Mouse (Mus musculus) frontal cortex, adult (tissue): Measurements from ENCODE around the gene Fbf1.
A peak's percentile ranks its signal among the peaks of the same experiment; 100 is the strongest.

Experiments
- ATAC-seq: cut with Nextera tagmentation; 2 replicates; pipeline ENCODE4 v1.9.2; 2017; ENCODE audit warnings: mild to moderate bottlenecking, moderate library complexity, mixed read lengths; ENCODE audit not compliant: low TSS enrichment

Gene Fbf1

DNA sequence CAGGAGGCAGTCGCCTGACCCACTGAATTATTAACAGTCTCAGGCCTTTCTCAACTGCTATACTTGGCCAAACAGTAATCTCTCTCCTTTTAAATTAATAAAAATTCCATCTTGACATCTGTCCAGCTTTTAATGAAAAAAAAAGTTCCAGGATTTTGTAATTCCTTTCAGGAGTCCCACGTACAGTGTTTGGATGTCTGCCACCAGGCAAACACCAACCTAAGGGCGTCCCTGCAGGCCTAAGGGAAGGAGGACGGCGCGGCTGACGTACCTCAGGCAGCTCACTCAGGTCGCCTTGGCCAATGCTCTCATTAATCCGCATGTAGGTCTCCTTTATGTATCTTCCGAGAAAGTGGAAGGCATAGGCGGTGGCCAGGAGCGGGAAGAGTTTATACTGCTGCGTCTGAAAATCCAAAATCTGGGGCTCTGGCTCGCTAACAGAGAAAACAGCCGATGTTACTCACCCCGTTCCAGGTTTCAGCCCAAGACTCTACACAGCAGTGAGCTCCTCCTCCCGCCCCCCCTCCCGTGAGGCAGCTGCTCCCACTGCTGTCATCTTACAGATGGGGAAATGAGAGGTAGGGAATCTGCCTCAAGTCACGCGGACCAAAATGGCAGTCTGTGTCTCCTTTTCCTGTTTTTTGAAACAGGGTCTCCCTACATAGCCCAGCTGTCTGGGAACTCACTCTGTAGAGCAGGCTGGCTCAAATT, 10.6 kb upstream of the Fbf1 start:
- ATAC-seq = peak; percentile 73; the same call in 1 of the 2 replicates

DNA sequence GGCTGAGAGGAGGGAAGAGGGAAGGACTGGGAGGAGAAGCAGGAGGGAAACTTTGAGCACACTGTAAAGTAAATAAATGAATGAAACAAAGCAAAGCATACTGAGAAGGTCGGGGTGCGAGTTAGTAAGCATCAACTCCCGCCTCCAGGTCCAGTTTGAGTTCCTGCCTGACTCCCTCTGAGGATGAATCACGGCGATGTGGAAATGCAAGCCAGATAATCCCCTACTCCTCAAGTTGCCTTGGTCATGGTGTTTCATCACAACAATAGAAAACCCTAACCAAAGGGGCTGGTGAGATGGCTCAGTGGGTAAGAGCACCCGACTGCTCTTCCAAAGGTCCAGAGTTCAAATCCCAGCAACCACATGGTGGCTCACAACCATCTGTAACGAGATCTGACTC, 8.0 kb upstream of the Fbf1 start:
- no peak for ATAC-seq

DNA sequence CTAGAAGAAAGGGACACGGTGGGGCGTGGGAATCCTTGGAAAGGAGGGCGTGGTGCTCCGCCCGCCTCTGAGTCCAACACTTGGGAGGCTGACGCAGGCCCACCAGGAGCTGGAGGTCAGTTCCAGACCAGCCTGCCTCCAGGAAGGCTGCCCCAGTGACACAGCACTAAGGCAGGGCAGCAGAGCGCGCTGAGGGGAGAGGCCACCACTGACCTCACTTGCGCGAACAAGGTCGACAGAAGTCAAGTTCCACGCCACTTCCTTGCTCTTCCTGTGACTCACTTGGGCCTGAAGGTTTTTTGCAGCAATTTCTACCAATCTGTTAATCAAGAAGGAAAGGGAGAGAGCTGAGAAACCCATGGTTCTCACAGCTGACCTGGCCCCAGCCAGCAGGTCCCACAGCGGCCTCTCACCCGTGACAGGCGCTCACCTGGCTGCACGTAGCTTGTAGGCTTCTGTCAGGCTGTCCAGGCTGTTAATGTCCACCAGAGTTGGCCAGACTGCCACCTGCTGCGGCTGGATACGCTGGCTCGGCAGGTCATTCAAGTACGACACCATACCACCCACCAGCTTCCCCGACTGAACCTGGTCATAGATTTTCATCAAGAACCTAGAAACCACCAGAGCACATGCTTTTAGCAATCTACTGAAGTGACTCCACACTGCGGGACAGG, 6.9 kb upstream of the Fbf1 start:
- no peak for ATAC-seq

DNA sequence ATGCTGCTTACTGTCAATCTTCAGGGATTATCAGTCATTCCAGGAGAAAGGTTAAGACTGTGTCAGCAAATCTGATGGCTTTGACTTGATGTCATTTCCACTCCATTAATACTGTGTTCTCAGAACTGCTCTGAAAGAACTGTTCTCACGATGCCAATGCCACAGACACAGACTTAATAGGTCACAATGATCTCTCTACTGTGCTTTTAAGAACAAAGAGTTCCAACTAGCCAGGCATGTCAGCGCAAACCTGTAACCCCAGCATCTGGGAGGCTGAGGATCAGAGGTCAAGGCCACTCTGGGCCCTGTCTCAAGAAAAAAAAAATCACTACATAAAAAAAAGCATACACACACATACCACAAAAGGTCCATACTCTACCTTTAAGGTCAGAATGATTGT, 4.0 kb upstream of the Fbf1 start:
- no peak for ATAC-seq

DNA sequence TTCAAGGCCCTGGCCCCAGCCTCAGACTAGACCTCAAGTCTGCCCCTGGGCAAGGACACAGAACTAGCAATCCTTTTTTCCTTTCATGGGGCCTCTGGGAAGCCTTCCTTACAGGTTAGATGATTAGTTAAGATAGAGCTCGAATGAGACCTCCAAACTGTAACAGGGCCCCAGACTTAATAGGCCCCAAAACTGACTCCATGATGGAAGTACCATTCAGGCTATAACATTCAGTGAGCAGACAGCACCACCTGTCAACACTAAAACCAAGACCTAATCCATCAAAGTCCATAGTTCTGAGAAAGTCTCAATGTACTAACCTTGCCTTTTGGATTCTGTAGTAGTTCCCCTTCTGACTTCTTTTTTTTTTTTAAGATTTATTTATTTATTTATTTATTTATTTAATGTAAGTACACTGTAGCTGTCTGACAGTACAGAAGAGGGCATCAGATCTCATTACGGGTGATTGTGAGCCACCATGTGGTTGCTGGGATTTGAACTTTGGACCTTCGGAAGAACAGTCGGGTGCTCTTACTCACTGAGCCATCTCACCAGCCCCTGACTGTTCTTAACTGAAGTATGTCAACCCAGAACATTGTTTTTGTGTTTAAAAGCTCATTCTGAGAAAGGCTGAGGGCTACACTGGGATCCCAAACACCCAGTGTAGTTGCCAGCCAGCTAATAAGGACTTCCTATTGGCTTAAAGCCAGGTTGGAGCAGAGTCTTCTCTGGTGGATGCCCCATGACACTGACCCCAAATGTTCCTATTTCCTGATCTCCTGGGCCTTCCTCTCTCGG, 2.2 kb upstream of the Fbf1 start:
- no peak for ATAC-seq

DNA sequence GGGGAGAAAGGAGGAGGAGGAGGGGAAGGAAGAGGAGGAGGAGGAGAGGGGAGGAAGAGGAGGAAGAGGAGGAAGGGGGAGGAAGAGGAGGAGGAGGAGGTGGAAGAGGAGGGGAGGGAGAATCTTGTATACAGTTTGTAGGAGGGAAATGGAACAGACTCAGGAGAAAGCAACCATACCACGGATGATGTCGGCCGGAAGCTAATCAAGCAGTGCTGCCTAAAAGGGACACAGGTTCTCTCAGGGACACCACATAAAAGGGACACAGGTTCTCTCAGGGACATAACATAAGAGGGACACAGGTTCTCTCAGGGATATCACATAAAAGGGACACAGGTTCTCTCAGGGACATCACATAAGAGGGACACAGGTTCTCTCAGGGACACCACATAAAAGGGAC, 1.2 kb upstream of the Fbf1 start:
- ATAC-seq = no peak

DNA sequence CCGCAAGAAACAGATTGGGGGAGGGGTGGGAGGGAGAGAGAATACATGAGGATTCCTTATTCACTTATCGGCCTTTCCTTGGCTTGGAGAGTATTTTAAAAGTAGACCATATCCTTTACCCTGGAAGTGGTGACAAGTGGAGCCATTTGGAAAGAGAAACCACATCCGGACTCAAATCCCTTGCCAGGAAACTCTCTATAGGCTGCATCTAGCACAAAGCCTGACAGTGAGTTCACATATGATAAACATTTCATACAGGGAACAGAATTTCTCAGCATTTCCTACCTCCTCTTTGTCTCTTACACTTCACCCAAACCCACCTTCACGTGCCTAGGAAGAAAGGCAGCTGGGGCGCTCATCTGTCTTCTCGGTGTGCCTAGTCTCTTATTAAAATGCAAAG, 734 bp downstream of the Fbf1 start:
- ATAC-seq = no peak

DNA sequence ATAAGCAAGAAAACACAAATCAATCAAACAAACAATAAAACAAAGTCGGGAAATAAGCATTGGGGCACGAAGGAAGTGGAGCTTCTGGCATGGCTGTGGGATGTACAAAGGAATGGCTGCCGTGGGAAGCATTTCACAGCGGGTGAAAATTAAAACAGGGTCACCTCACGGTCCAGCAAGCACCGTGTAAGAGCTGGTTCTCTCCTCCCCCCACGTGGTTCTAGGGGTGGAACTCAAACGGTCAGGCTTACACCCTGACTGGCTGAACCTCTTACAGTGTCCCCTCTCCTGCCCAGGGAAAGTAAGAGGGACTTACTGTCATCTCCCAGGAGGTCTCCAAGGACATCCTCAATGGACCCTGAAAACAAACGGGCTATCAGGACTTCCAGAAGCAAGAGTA, 5.0 kb downstream of the Fbf1 start:
- ATAC-seq = no peak

DNA sequence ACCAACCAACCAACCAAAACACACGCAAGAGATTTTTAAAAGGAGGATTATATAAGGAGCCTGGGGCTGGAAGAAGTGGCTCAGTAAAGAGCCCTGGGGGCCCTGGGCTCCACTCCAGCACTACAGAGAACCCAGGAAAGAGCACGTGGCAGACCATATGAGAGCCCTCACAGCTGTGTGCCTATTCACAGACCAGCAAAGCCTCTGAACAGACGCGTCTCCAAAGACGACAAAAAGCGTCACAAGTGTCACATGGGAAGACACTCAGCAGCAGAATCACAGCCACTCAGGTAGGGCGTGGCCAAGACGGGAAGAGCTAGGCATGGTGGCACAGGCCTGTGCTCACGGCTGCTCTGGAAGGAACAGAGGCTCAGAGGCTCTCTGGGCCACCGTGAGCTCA, 5.8 kb downstream of the Fbf1 start:
- peak; percentile 86 for ATAC-seq

DNA sequence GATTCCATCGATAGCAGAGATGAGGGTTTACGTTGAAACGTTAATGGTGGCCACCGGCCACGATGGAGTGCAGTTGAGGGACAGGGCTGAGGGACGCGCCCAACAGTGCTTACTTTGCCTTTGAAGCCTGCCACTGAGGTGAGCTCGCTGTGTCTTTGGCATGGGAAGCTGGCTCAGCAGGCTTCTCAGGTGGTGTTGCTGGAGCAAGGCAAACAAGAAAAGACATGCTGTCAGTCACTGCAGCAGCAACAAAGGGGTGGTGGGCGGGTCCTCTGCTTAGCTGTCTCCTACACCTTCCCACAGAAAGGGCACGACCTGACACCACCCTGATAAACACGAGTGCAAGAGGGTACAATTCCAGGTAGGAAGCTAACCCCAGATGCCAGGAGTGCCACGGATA, 6.7 kb downstream of the Fbf1 start:
- no peak for ATAC-seq

DNA sequence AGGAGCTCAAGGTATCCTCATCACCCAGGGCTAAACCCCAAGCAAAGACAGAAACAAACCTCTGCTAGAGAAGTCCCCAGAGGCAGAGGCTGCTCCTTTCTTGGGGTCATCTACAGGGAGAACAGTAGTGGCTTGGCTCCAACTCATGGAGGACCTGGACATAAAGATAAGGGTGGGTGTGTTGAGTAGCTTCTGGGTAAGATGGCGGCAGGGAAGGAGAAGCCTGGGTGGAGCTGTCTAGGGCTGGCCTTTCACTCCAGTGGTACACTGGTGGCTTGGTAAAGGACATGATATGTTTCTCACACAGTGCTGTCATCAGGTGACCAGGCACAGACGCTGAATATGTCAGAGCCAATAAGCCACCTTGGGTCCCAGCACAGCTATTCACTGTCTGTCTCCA, 17.0 kb downstream of the Fbf1 start:
- no peak for ATAC-seq

DNA sequence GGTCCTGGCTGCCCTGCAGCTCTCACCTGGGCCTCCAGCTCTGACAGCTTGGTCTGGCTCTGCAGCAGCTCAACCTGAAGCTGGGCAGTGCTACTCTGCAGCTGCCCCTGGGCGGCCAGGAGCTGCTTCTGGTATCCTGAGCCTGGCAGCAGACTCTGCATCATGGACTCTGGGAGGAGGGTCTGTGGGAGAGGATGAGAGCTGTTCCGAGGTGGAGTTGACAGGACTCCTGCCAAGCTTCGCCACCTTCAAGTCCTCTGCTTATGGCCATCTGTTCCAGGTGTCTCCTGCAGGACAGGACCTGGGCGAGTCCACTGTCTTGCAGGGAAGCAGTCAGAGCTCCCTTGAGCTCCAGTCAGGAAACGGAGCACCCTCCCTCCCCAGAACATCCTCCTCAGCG, 18.6 kb downstream of the Fbf1 start:
- no peak for ATAC-seq

DNA sequence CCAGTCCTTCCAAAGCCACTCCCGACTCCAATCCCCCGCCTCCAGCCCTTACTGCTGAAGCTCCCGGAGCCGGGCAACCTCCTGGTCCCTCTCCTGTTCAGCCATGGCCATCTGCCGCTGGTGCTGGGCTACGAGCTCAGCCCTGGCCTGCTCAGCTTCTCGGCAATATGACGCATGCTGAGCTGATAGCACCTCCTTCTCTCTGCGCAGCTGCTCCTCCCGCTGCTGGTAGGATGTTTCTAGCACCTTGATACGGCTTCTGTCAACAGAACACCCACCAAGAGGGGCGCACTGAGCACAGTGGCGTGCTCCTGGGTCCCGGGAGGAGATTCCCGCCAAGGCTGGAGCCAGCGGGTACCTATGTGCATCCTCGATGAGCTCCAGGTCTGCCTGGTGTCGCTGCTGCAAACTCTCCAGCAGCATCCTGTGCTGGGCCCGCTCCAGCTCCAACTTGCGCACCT, 19.2 kb downstream of the Fbf1 start:
- peak; percentile 64 for ATAC-seq

DNA sequence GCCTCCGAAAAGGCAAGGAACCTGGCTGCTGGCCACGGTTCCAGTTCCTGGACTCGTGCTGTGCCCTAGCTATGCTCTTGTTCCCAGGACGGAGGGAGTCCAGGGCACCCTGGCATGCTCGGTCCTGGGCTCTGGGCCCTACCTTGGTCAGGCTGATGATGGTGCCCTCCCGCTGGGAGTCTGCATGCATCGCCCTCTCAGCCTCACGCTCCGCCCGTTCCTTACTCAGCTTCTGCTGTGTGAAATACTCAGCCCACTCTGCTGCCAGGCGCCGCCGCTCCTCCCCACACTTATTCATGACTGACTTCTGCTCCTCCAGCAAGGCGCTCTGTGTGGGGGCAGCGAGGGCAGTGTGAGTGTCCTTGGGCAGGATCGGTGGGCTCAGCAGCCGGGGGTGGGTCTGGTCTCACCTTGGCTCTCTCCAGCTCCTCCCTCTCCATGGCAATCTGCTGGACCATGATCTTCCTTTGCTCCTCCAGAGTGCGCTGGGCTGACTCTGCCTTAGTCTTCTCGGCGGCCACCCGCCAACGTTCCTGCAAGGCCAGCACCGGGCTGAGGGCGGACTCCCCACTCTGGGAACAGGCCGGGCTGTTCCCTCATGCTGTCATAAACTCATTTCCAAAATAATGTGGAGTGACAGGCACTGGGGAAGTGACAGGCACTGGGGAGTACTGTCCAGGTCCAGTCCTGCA, 21.5 kb downstream of the Fbf1 start:
- peak; percentile 64 for ATAC-seq

DNA sequence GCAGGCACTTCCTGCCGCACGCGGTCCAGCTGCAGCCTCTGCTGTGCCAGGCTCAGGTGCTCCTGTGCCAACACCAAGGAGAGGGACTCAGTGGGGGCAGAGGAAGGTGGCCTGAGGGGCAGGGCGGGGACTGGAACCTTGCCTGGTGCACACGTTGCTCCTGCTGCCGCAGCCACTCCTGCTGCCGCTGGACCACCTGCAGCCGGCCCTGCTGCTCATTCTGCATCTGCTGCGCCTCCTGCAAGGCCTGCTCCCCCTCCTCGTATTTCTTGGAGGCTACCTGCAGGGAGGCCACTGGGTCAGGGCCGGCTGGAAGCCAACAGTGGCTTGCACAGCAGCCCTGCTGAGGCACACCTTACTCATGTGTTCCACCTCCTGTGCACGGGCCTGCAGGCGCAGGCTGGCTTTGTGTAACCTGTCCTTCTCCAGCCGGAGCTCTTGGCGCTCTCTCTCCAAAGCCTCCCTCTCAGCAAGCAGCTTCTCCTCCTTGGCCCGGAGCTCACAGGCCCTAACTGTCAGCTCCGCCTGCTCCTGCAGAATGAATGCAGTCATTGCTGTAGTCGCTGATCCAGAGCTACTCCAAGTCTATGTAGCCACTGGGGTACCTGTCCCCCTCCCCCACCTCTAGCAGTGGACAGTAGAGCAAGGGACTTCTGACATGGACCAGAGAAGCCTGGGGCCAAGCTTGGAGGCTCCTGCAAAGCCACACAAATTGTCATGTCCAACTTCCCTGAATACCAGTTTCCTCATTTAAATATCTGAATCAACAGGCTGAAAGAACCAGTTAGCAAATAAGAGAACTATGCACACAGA, 22.3 kb downstream of the Fbf1 start:
- no peak; the same call in 1 of the 2 replicates for ATAC-seq

DNA sequence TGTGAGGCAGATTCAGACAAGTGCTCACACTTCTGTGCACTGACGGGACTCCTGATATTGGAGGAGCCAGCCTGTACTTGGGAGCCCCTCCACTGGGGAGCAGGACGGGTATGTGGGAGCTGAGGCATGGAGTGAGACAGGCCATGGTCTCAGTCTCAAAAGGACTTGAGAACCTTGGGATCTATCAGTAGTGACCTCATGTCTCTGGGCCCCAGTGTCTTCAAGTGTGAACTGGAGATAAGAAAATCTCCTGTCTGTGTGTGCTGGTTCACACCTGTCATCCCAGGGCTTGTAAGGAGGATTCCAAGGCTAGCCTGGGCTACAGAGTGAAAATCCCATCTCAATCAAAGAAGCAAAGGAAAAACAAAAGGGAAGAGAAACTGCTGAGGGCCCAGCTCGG, 24.5 kb downstream of the Fbf1 start:
- ATAC-seq = no peak

DNA sequence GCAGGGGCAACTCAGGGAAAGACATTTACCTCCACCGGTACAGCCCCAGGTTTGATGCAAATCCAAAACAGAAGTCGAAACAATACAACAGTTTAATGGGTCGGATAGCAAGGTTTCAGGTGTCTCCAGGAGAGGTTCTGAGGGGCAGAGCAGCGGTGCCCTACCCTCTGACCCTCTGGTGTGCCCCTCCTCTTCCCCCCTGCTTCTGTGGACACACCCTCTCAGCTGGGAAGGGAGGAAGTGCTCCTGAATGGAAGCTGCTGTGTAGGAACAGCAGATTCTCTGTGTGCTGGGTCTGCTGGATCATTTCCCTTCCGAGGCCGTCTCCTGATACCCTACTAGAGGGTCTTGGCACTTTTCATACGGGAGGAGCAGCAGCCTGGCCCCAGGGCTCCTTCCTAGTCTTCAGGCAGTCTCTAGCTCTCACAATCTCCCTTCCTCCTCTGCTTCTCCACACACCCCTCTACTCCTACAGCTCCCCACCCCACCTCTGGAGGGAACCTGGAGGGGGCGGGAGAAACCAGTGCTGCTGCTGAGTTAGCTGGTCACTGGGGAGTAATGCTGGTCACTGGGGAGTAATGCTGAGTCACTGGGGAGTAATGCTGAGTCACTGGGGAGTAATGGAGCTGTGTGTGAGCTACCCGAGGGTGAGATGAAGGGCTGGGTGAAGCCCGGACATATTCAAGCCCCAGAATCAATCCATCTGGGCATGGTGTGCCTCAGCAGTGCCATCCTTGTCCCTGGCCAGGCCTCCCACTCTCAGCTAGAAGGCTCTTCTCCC, 25.6 kb downstream of the Fbf1 start:
- ATAC-seq = no peak

DNA sequence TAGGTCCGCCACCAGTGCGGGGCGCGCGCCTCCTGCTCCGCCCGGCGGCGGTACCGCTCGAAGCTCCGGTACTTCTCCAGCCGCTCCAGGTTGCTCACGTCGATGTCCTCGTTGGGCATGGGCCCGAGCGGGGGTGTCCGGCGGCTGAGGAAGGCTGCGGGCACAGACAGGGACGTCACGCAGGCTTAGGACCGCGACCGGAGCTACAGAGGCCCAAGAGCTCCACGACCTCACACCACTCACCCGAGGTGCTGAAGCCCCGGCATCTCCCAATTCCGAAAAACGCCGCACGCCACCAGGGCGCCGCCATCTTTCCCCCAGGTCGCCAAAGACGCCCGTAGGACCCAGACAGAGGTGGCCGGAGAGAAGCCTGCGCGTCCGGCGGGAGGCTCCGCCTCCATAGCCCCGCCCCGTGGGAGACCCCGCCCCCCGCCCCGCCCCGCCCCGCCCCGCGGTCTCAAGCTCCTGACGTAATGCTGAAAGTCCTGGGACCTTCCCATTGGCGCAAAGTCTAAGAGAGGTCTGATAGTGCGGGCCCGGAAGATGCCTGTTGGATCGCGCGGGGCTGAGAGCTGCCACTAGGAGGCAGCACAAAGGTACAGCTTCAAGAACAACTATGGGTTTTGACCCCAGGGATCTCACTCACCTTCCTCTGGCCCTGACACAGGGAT, 29.4 kb downstream of the Fbf1 start, which contains the start of gene Mrpl38:
Gene Mrpl38 (minus strand): TSS at position 401 of the 671 bp plus-strand sequence.
- peak; percentile 69 for ATAC-seq

DNA sequence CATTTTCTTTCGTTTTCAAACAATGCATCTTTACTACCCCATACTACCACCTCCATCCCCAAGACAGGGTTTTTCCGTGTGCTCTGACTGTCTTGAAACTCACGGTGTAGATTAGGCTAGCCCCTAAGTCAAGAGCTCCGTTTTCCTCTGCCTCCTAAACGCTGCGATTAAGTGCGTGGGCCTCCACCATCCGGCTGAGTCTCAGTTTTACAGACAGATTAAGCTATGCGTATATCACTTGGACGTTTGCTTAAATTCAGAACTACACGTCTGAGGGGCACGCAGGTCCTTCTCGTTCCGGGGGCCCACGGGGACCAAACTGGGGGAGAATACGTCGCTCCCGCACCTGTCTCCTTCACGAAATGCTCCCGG, 29.9 kb downstream of the Fbf1 start:
- ATAC-seq = no peak

DNA sequence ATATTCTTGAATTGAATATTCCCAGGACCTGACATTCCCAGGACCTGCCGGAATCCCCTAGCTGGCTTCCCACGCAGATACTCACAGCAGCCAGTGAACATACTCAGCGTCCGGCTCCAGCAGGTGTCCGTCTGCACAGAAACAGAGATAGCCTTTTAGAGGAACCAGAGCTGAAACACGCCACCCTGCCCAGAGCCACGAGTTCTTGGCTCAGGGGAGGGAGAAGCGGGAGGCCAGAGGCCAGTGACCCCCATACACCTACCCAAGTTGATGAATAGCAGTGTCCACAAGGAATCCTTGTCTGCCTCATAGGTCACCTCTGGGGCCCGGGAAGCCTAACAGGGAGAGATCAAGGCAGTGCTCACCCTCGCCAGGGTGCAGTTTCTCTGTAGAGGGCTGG, 33.8 kb downstream of the Fbf1 start:
- ATAC-seq = no peak
